Mouse (Mus musculus): ENCODE measurements around the gene Prkag2. TPM values are rescaled to one million over a fixed set of nuclear protein-coding genes. Genes with fewer than 3 reads are reported as not detected.
A peak's percentile ranks its signal among the peaks of the same experiment; 100 is the strongest.

The Prkag2 gene
- polyA plus RNA-seq, 1 experiment from 2014 or later: 59.1 TPM

- WGBS: 94% methylated on average over 12 of the region's 12 CpGs
- DNase-seq (ENCODE audit: low spot score): no peak
- Histone ChIP-seq H3K9me3 (ENCODE audit: control insufficient read depth, low read length) (no peaks in the 10 kb centered on the region), H3K4me3 (ENCODE audit: low read depth, low read length) (no peak overlapping the region), H3K27me3 (ENCODE audit: control insufficient read depth, insufficient read depth, low read length) (no peaks in the 10 kb centered on the region), H3K4me1 (ENCODE audit: control insufficient read depth, insufficient read depth, low read length) (no peaks in the 10 kb centered on the region), H3K36me3 (ENCODE audit: control insufficient read depth, insufficient read depth, low read length) (no peaks in the 10 kb centered on the region), H3K4me2 (ENCODE audit: low read depth) (no peak overlapping the region), H3K9ac (ENCODE audit: low read length) (no peak overlapping the region), H3K27ac (ENCODE audit: low read depth, low read length) (no peak overlapping the region)
- ATAC-seq (ENCODE audit: insufficient read depth, low FRiP score, low TSS enrichment): no peak
Observed at GRCm38 (mm10) chr5:24871276-24871675, 229.2 kb downstream of the Prkag2 start.

GRCm38 (mm10) chr5:24869796-24870289 is 230.6 kb downstream of the Prkag2 start:
- DNase-seq (ENCODE audit: low spot score): peak; percentile 21
- Histone ChIP-seq H3K9ac (ENCODE audit: low read length) (no peak overlapping the region), H3K27ac (ENCODE audit: low read depth, low read length) (no peak overlapping the region), H3K27me3 (ENCODE audit: control insufficient read depth, insufficient read depth, low read length) (no peaks in the 10 kb centered on the region), H3K9me3 (ENCODE audit: control insufficient read depth, low read length) (no peaks in the 10 kb centered on the region), H3K4me2 (ENCODE audit: low read depth) (no peak overlapping the region), H3K4me1 (ENCODE audit: control insufficient read depth, insufficient read depth, low read length) (no peaks in the 10 kb centered on the region), H3K36me3 (ENCODE audit: control insufficient read depth, insufficient read depth, low read length) (no peaks in the 10 kb centered on the region), H3K4me3 (ENCODE audit: low read depth, low read length) (no peak overlapping the region)
- no peak for ATAC-seq (ENCODE audit: insufficient read depth, low FRiP score, low TSS enrichment)
- WGBS: 69% methylated on average over 11 of the region's 11 CpGs

- H3K27ac ChIP-seq (ENCODE audit: low read depth, low read length): no peak overlapping the region
- H3K4me1 ChIP-seq (ENCODE audit: control insufficient read depth, insufficient read depth, low read length): no peaks in the 10 kb centered on the region
- no peaks in the 10 kb centered on the region for H3K9me3 ChIP-seq (ENCODE audit: control insufficient read depth, low read length)
- no peaks in the 10 kb centered on the region for H3K27me3 ChIP-seq (ENCODE audit: control insufficient read depth, insufficient read depth, low read length)
- DNase-seq (ENCODE audit: low spot score) (no peak), ATAC-seq (ENCODE audit: insufficient read depth, low FRiP score, low TSS enrichment) (no peak)
- H3K4me2 ChIP-seq (ENCODE audit: low read depth): no peak overlapping the region
- 83% methylated on average over 12 of the region's 12 CpGs for WGBS
- no peak overlapping the region for H3K9ac ChIP-seq (ENCODE audit: low read length)
- H3K36me3 ChIP-seq (ENCODE audit: control insufficient read depth, insufficient read depth, low read length): no peaks in the 10 kb centered on the region
- no peak overlapping the region for H3K4me3 ChIP-seq (ENCODE audit: low read depth, low read length)
Observed at GRCm38 (mm10) chr5:24863804-24864203, 236.6 kb downstream of the Prkag2 start.

GRCm38 (mm10) chr5:24861449-24861930 is 239.0 kb downstream of the Prkag2 start:
- Histone ChIP-seq H3K27ac (ENCODE audit: low read depth, low read length) (no peak overlapping the region), H3K4me3 (ENCODE audit: low read depth, low read length) (no peak overlapping the region), H3K4me1 (ENCODE audit: control insufficient read depth, insufficient read depth, low read length) (no peaks in the 10 kb centered on the region), H3K4me2 (ENCODE audit: low read depth) (no peak overlapping the region), H3K36me3 (ENCODE audit: control insufficient read depth, insufficient read depth, low read length) (no peaks in the 10 kb centered on the region), H3K27me3 (ENCODE audit: control insufficient read depth, insufficient read depth, low read length) (no peaks in the 10 kb centered on the region), H3K9ac (ENCODE audit: low read length) (no peak overlapping the region), H3K9me3 (ENCODE audit: control insufficient read depth, low read length) (no peaks in the 10 kb centered on the region)
- 84% methylated on average over 9 of the region's 9 CpGs for WGBS
- ATAC-seq (ENCODE audit: insufficient read depth, low FRiP score, low TSS enrichment): no peak
- DNase-seq (ENCODE audit: low spot score): no peak

- ATAC-seq (ENCODE audit: insufficient read depth, low FRiP score, low TSS enrichment): no peak
- WGBS: 89% methylated on average over 13 of the region's 13 CpGs
- no peak overlapping the region for H3K27ac ChIP-seq (ENCODE audit: low read depth, low read length)
- no peaks in the 10 kb centered on the region for H3K36me3 ChIP-seq (ENCODE audit: control insufficient read depth, insufficient read depth, low read length)
- no peaks in the 10 kb centered on the region for H3K9me3 ChIP-seq (ENCODE audit: control insufficient read depth, low read length)
- no peaks in the 10 kb centered on the region for H3K4me1 ChIP-seq (ENCODE audit: control insufficient read depth, insufficient read depth, low read length)
- no peak overlapping the region for H3K9ac ChIP-seq (ENCODE audit: low read length)
- no peak overlapping the region for H3K4me3 ChIP-seq (ENCODE audit: low read depth, low read length)
- H3K27me3 ChIP-seq (ENCODE audit: control insufficient read depth, insufficient read depth, low read length): no peaks in the 10 kb centered on the region
- DNase-seq (ENCODE audit: low spot score): no peak
- H3K4me2 ChIP-seq (ENCODE audit: low read depth): no peak overlapping the region
Observed at GRCm38 (mm10) chr5:24860635-24861448, 239.6 kb downstream of the Prkag2 start.

- Histone ChIP-seq H3K9ac (ENCODE audit: low read length) (no peak overlapping the region), H3K9me3 (ENCODE audit: control insufficient read depth, low read length) (no peaks in the 10 kb centered on the region), H3K36me3 (ENCODE audit: control insufficient read depth, insufficient read depth, low read length) (no peaks in the 10 kb centered on the region), H3K4me1 (ENCODE audit: control insufficient read depth, insufficient read depth, low read length) (no peaks in the 10 kb centered on the region), H3K27me3 (ENCODE audit: control insufficient read depth, insufficient read depth, low read length) (no peaks in the 10 kb centered on the region), H3K4me3 (ENCODE audit: low read depth, low read length) (no peak overlapping the region), H3K4me2 (ENCODE audit: low read depth) (no peak overlapping the region), H3K27ac (ENCODE audit: low read depth, low read length) (no peak overlapping the region)
- ATAC-seq (ENCODE audit: insufficient read depth, low FRiP score, low TSS enrichment) (no peak), DNase-seq (ENCODE audit: low spot score) (no peak)
- 80% methylated on average over 3 of the region's 3 CpGs for WGBS
Observed at GRCm38 (mm10) chr5:24859771-24860540, 240.5 kb downstream of the Prkag2 start.

GRCm38 (mm10) chr5:24854827-24855600 is 245.4 kb downstream of the Prkag2 start:
- H3K27ac ChIP-seq (ENCODE audit: low read depth, low read length): no peak overlapping the region
- WGBS: 83% methylated on average over 3 of the region's 3 CpGs
- no peak for ATAC-seq (ENCODE audit: insufficient read depth, low FRiP score, low TSS enrichment)

GRCm38 (mm10) chr5:24854256-24854655 is 246.2 kb downstream of the Prkag2 start:
- Histone ChIP-seq H3K27ac (ENCODE audit: low read depth, low read length) (no peak overlapping the region), H3K4me1 (ENCODE audit: control insufficient read depth, insufficient read depth, low read length) (no peaks in the 10 kb centered on the region), H3K27me3 (ENCODE audit: control insufficient read depth, insufficient read depth, low read length) (no peaks in the 10 kb centered on the region), H3K9ac (ENCODE audit: low read length) (no peak overlapping the region), H3K4me2 (ENCODE audit: low read depth) (no peak overlapping the region), H3K4me3 (ENCODE audit: low read depth, low read length) (no peak overlapping the region), H3K9me3 (ENCODE audit: control insufficient read depth, low read length) (no peaks in the 10 kb centered on the region), H3K36me3 (ENCODE audit: control insufficient read depth, insufficient read depth, low read length) (no peaks in the 10 kb centered on the region)
- DNase-seq (ENCODE audit: low spot score) (no peak), ATAC-seq (ENCODE audit: insufficient read depth, low FRiP score, low TSS enrichment) (no peak)
- WGBS: 94% methylated on average over 3 of the region's 3 CpGs

More at GRCm38 (mm10) chr5:24854827-24855600, 245.4 kb downstream of the Prkag2 start:
- H3K4me1 ChIP-seq (ENCODE audit: control insufficient read depth, insufficient read depth, low read length): no peaks in the 10 kb centered on the region
- H3K4me2 ChIP-seq (ENCODE audit: low read depth): no peak overlapping the region
- H3K36me3 ChIP-seq (ENCODE audit: control insufficient read depth, insufficient read depth, low read length): no peaks in the 10 kb centered on the region
- H3K4me3 ChIP-seq (ENCODE audit: low read depth, low read length): no peak overlapping the region
- no peaks in the 10 kb centered on the region for H3K27me3 ChIP-seq (ENCODE audit: control insufficient read depth, insufficient read depth, low read length)
- no peak for DNase-seq (ENCODE audit: low spot score)
- no peaks in the 10 kb centered on the region for H3K9me3 ChIP-seq (ENCODE audit: control insufficient read depth, low read length)
- no peak overlapping the region for H3K9ac ChIP-seq (ENCODE audit: low read length)

All from neural tube, embryonic 11.5 days (tissue).